Mouse (Mus musculus) myocyte (in vitro differentiated cells): ENCODE results near the gene Raly. TPM values are rescaled to one million over a fixed set of nuclear protein-coding genes. Genes with fewer than 3 reads are reported as not detected.

Source experiments
- H3K27me3 ChIP-seq: one replicate; pipeline ENCODE4 v1.6.1; 2011; ENCODE audit not compliant: control insufficient read depth, insufficient read depth, insufficient read length
- H3K36me3 ChIP-seq: one replicate; pipeline ENCODE4 v1.6.1; 2011; ENCODE audit not compliant: control insufficient read depth, insufficient read depth
- H3K4me2 ChIP-seq: one replicate; pipeline ENCODE4 v1.6.1; 2011; ENCODE audit warnings: low read depth, control low read depth
- H3K4me3 ChIP-seq: one replicate; pipeline ENCODE4 v1.5.1; 2011; ENCODE audit warnings: mild to moderate bottlenecking, control low read depth, moderate library complexity
- H3K79me2 ChIP-seq: one replicate; pipeline ENCODE4 v1.6.1; 2011; ENCODE audit not compliant: control insufficient read depth, insufficient read depth
- H3ac ChIP-seq: one replicate; pipeline ENCODE4 v1.6.1; 2011; ENCODE audit not compliant: control insufficient read depth, insufficient read length
- CEBPB ChIP-seq: IDR thresholded peaks from 2 replicates; pipeline ENCODE4 v1.6.1; 2011; ENCODE audit warnings: mild to moderate bottlenecking, moderate library complexity; ENCODE audit not compliant: poor library complexity, insufficient read depth, severe bottlenecking
- E2F4 ChIP-seq: IDR thresholded peaks from one replicate; pipeline ENCODE4 v1.6.1; 2011; ENCODE audit warnings: mild to moderate bottlenecking, control low read depth, moderate library complexity; ENCODE audit not compliant: insufficient read depth
- MAX ChIP-seq: IDR thresholded peaks from one replicate; pipeline ENCODE4 v1.6.1; 2011; ENCODE audit warnings: low read depth, mild to moderate bottlenecking, control low read depth
- MYOD1 ChIP-seq, 3 experiments: IDR thresholded peaks; one replicate each; pipeline ENCODE4 v1.6.1; 2011; ENCODE audit warnings: control low read depth in 2 of 3, low read depth in 2 of 3, mild to moderate bottlenecking in 2 of 3, moderate library complexity in 1 of 3; ENCODE audit not compliant: insufficient read length in 2 of 3, control insufficient read depth in 1 of 3
- MYOG ChIP-seq, 3 experiments: IDR thresholded peaks; one replicate each; pipeline ENCODE4 v1.6.1; 2011; ENCODE audit warnings: control low read depth in 2 of 3, low read depth in 2 of 3, mild to moderate bottlenecking in 2 of 3; ENCODE audit not compliant: insufficient read length in 2 of 3, control insufficient read depth in 1 of 3, insufficient read depth in 1 of 3
- POLR2A ChIP-seq: IDR thresholded peaks from one replicate; pipeline ENCODE4 v1.6.1; 2011; ENCODE audit warnings: low read depth, mild to moderate bottlenecking, control low read depth, moderate library complexity; ENCODE audit not compliant: insufficient read length
- POLR2AphosphoS2 ChIP-seq: IDR thresholded peaks from one replicate; pipeline ENCODE4 v1.6.1; 2011; ENCODE audit warnings: low read depth, control low read depth; ENCODE audit not compliant: insufficient read length
- REST ChIP-seq: IDR thresholded peaks from one replicate; pipeline ENCODE4 v1.6.1; 2011; ENCODE audit warnings: mild to moderate bottlenecking, control low read depth, moderate library complexity; ENCODE audit not compliant: insufficient read depth, insufficient read length
- SRF ChIP-seq: IDR thresholded peaks from one replicate; pipeline ENCODE4 v1.6.1; 2011; ENCODE audit warnings: low read depth; ENCODE audit not compliant: control insufficient read depth, insufficient read length
- TCF12 ChIP-seq: IDR thresholded peaks from one replicate; pipeline ENCODE4 v1.6.1; 2011; ENCODE audit warnings: mild to moderate bottlenecking, control low read depth; ENCODE audit not compliant: poor library complexity, insufficient read depth, severe bottlenecking
- TCF3 ChIP-seq: IDR thresholded peaks from one replicate; pipeline ENCODE4 v1.6.1; 2011; ENCODE audit warnings: low read depth, control low read depth; ENCODE audit not compliant: insufficient read length
- USF1 ChIP-seq: IDR thresholded peaks from one replicate; pipeline ENCODE4 v1.6.1; 2011; ENCODE audit warnings: low read depth, mild to moderate bottlenecking, control low read depth, moderate library complexity
- polyA plus RNA-seq: library from polyadenylated mRNA; unstranded; fragments of >200 nt; fragmentation: generic; extraction: Trizol; gene quantifications from one replicate; pipeline ENCODE4 v1.2.1, GENCODE M21; 2012; ENCODE audit warnings: missing spikeins

Raly gene
- polyA plus RNA-seq, 1 experiment: 379 TPM

DNA sequence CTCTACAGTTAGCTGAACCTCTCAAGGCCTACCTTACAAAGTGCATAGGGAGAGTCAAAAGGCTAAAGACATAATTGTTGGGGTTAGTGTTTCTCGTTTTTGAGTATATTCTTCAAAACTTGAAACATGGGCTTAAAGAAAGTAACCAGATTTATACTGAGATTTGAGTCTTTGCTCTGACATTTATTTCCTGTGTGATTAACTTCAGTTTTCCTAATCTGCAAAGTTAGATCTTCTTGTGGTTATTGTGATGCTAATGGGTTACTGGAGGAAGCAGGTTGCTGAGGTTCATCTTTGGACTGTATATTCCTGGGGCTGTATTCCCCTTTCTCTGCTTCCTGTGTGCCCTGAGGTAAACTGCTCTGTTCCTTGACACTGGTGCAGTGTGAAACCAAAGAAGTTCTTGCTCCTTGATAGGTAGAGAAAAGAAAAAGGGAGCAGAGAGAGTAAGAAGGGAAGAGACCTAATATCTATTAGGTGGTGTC, 35.2 kb downstream of the Raly start:
- TF ChIP-seq TCF3: no peak
- no peak for TF ChIP-seq CEBPB
- no peak for TF ChIP-seq TCF12
- TF ChIP-seq MAX: no peak
- TF ChIP-seq E2F4: no peak
- TF ChIP-seq POLR2A: no peak
- no peak for TF ChIP-seq POLR2AphosphoS2
- TF ChIP-seq MYOD1 (IDR thresholded peaks at IDR 0.05; ENCODE audit: control insufficient read depth in 1 of 3, insufficient read length in 2 of 3, low read depth in 2 of 3): no peak
- no peak overlapping the region for H3K4me3 ChIP-seq
- H3K79me2 ChIP-seq: peaks cover 98% of the 10 kb centered on the region
- no peak overlapping the region for H3ac ChIP-seq
- no peaks in the 10 kb centered on the region for H3K27me3 ChIP-seq
- no peaks in the 10 kb centered on the region for H3K36me3 ChIP-seq
- no peak overlapping the region for H3K4me2 ChIP-seq

DNA sequence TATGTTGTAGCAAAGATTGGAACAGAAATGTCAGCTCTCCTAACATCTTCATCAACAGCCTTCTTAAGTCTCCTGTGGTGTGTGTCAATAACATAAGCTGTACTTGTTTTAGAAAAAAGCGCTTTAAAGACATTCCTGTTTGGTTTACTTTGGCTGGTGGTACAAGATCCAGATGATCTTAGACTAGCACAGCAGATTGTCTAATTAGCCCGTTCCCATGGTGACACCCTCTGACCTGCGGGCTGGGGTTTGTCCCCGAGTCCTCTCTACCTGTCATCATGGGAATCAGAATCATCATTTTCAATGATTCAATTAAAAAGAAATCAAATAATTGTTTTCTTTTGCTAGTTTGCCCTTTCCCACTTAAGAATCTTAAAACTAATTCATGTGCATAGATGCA, 36.6 kb downstream of the Raly start:
- Histone ChIP-seq H3ac (no peak overlapping the region), H3K27me3 (no peaks in the 10 kb centered on the region), H3K36me3 (no peaks in the 10 kb centered on the region), H3K4me2 (no peak overlapping the region), H3K4me3 (no peak overlapping the region), H3K79me2 (peaks cover 98% of the 10 kb centered on the region)
- no peak for TF ChIP-seq POLR2A
- TF ChIP-seq USF1: no peak
- no peak for TF ChIP-seq E2F4
- TF ChIP-seq TCF3: no peak
- no peak for TF ChIP-seq MAX
- no peak for TF ChIP-seq CEBPB

DNA sequence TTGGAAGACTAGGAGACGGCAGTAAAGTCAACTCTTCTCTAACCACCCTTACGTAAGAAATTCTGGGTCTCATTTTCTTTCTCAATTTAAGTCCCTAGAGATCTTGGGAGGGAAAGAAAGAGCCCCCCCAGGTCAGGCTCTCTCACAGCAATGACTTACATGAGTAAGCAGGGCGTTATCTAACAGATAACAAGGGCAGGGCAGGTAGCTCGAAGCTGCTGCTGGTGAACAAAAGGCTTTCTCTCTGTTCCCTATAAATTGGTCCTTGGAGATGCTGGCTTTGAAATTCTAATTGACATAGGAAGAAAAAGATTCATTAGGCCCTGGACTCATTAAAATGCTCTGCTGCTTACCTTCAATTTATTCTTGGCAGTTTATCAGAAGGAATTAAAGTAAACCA, 41.6 kb downstream of the Raly start:
- no peak overlapping the region for H3ac ChIP-seq
- peaks cover 99% of the 10 kb centered on the region for H3K79me2 ChIP-seq
- no peaks in the 10 kb centered on the region for H3K27me3 ChIP-seq
- no peak overlapping the region for H3K4me3 ChIP-seq
- no peak for TF ChIP-seq MAX
- no peak for TF ChIP-seq POLR2A
- no peak for TF ChIP-seq SRF
- TF ChIP-seq E2F4: no peak
- no peak for TF ChIP-seq MYOG (IDR thresholded peaks at IDR 0.05; ENCODE audit: control insufficient read depth in 1 of 3, insufficient read depth in 1 of 3, insufficient read length in 2 of 3, low read depth in 2 of 3)
- no peak for TF ChIP-seq TCF12
- no peak for TF ChIP-seq CEBPB
- TF ChIP-seq MYOD1 (IDR thresholded peaks at IDR 0.05; ENCODE audit: control insufficient read depth in 1 of 3, insufficient read length in 2 of 3, low read depth in 2 of 3): no peak
- no peaks in the 10 kb centered on the region for H3K36me3 ChIP-seq
- H3K4me2 ChIP-seq: no peak overlapping the region

DNA sequence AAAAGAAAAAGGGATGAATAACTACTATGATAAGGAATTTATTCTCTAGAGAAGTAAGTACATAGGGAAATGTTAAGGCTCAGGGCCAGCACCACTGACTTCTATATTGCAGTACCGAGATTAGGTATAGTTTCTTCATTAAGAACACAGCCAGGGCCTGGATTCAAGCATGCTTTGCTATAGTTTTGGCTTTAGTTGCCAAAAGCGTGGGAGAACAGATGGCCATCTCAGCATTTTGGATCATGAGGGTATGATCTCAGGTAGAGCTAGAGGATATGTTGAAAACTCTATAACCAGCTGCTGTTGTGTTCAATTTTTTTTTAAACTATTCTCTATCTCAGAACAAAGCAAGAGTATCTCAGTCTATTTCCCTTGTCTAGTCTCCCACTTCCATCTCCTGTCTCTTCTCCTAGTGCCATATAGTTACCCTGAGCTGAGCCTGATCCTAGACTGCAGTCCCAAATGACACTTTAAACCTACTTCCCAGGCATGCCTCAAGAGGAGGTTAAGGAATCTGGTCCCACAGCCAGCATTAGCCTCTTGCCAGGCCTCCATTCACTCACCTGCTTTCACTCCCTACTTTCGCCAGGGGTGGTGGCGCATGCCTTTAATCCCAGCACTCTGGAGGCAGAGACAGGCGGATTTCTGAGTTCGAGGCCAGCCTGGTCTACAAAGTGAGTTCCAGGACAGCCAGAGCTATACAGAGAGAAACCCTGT, 43.4 kb downstream of the Raly start:
- H3K4me3 ChIP-seq: no peak overlapping the region
- H3K79me2 ChIP-seq: peaks cover 99% of the 10 kb centered on the region
- TF ChIP-seq TCF3: no peak
- no peak for TF ChIP-seq E2F4
- TF ChIP-seq TCF12: no peak
- TF ChIP-seq MYOD1 (IDR thresholded peaks at IDR 0.05; ENCODE audit: control insufficient read depth in 1 of 3, insufficient read length in 2 of 3, low read depth in 2 of 3): no peak
- no peak for TF ChIP-seq MAX
- no peak for TF ChIP-seq MYOG (IDR thresholded peaks at IDR 0.05; ENCODE audit: control insufficient read depth in 1 of 3, insufficient read depth in 1 of 3, insufficient read length in 2 of 3, low read depth in 2 of 3)
- TF ChIP-seq REST: no peak
- no peak for TF ChIP-seq SRF
- no peak for TF ChIP-seq USF1
- TF ChIP-seq POLR2A: no peak
- no peak for TF ChIP-seq CEBPB
- no peak for TF ChIP-seq POLR2AphosphoS2
- no peaks in the 10 kb centered on the region for H3K27me3 ChIP-seq
- no peak overlapping the region for H3ac ChIP-seq
- H3K36me3 ChIP-seq: no peaks in the 10 kb centered on the region
- no peak overlapping the region for H3K4me2 ChIP-seq

DNA sequence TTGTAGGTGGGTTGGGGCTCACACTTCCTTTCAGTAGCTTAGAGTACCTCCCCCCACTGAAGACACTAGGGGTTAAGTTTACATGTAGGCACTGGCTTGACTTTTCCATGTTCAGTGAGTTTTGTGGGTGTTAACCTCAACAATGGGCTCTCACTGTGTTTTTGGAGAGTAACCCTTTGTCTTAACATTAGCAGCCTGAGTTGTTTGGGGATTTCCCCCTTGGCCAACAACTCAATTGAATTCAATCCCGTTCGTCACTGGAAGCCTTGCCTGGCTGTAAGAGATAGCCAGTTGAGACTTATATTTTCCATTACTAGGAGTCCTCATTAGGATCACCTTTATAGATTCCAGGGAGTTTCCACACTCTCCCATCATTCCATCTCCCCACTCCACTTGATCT, 45.6 kb downstream of the Raly start:
- H3K27me3 ChIP-seq: no peaks in the 10 kb centered on the region
- H3ac ChIP-seq: no peak overlapping the region
- no peak overlapping the region for H3K4me2 ChIP-seq
- peaks cover 99% of the 10 kb centered on the region for H3K79me2 ChIP-seq
- H3K36me3 ChIP-seq: no peaks in the 10 kb centered on the region
- no peak for TF ChIP-seq MAX
- H3K4me3 ChIP-seq: no peak overlapping the region
